Mouse (Mus musculus) neural tube, postnatal 0 days (tissue): ENCODE results near the gene Avpr1a. TPM values are rescaled to one million over a fixed set of nuclear protein-coding genes. Genes with fewer than 3 reads are reported as not detected.

Experiments used
- polyA plus RNA-seq: library from polyadenylated mRNA; unstranded; fragments of >200 nt; fragmentation: Nextera tagmentation; extraction: Ambion mirVana; gene quantifications from 2 replicates; pipeline ENCODE4 v1.2.1, GENCODE M21; 2015

Avpr1a gene
- polyA plus RNA-seq = 4.9 and 5.0 TPM in 2 replicates

DNA sequence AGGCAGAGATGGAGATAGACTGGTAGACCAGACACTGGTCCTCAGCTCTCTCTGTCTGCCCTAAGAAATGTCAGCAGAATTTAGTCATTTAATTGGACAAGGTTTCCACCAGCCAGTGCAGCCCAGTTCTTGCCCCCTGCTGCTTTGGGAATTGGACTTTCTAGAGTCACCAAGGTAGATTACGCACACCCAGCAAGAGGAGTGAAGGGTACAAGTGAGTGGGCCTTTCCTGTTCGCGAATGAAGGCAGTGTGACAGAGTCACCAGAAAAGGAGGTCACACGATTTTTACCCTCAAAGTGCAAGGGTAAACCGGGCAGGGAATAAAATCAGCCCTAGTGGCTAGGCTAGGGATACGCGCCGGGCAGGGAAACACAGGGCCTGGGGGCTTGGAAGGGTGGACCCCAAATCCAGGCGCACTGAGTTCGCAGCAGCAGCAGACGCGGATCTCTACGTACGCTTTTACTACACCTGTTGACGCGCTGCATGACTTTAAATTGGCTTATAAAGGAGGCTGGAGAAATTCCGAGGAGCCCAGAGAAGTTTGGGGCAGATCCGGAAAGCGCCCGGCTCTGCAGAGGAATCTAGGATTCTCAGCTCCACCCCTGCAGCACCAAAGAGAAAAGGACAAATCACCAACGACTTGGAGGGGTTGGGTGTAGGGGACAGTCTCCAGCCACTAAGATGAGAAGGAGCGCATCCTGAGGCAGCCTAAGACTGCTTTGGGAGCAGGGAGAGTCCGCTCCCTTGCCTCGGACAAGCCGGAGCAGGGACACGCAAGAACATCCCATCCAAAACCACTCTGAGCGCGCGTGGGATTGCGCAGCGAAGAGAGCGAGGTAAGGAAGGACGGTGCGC, at the start of gene Avpr1a:
Avpr1a (plus strand) TSS at position 639 of the 856 bp plus-strand sequence.

Other genes with a start within 250 kb of the Avpr1a start
- 38.5 and 40.4 TPM in 2 replicates for gene Ppm1h, start 230.3 kb downstream of the Avpr1a start, polyA plus RNA-seq